Mouse (Mus musculus) testis, adult 2 months (tissue): Measurements from ENCODE around the gene Mmp15.

Experiments used
- CTCF ChIP-seq: fragments of 200-500 bp; IDR thresholded peaks from 2 replicates; pipeline ENCODE4 v1.5.1; 2012; ENCODE audit warnings: low read depth, mild to moderate bottlenecking, inconsistent platforms, low read length, moderate library complexity; ENCODE audit not compliant: control insufficient read depth, insufficient read depth, insufficient replicate concordance
- POLR2A ChIP-seq: fragments of 200-500 bp; IDR thresholded peaks from 2 replicates; pipeline ENCODE4 v1.6.1; 2012; ENCODE audit warnings: low read depth, mild to moderate bottlenecking, inconsistent platforms, low read length, moderate library complexity; ENCODE audit not compliant: control insufficient read depth

- no peak for TF ChIP-seq CTCF
- no peak for TF ChIP-seq POLR2A
Observed at GRCm38 (mm10) chr8:95361016-95361341, 8.9 kb downstream of the Mmp15 start.
